Mouse (Mus musculus): ENCODE results near the gene Gm49384.
"Not testable (repeated sequence)": the region's sequence is repeated elsewhere in the genome, so short reads cannot be mapped to it uniquely, and the experiment has no call there.

Gene Gm49384

DNA sequence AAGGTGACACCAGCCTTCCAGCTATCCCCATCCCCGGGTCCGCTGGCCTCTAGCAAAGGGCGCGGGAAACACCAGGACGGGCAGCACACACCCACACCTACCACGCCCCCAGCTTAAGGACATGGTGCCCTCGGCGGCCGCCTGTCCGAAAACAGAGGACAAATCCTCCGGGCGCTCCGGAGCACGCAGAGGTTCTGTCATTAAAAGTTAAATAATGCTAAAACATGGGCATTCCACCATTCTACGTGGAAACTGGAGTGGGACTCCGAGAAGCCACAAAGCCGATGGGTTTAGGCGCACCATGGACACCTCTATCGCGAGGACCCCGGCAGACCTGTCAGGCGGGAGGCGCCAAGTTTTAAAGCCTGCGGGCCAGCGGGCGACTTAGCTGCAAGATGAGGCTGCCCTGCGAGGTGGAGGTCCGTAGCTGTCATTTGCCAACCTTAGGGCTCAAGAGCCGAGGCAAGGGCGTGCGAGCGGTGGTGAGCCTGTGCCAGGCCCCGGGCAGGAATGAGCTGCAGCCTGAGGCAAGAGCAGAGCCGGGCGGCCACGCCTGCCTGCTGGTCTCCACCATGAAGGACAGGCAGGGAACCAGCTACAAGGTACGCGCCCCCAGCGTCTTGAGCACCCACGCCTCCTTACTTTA lies 35.5 kb downstream of the Gm49384 start, which contains the start of gene Lrr1:
Gene Lrr1 (plus strand): TSS at position 354 of the 646 bp plus-strand sequence.
- DNase-seq (ENCODE audit: extremely low read depth, insufficient read length, low spot score): peak; percentile 94

- DNase-seq (ENCODE audit: extremely low read depth, insufficient read length, low spot score): no peak
These were observed 36.2 kb downstream of the Gm49384 start for GRCm38 (mm10) chr12:69167656-69168460.

GRCm38 (mm10) chr12:69166861-69167581 lies 37.0 kb downstream of the Gm49384 start:
- DNase-seq (ENCODE audit: extremely low read depth, insufficient read length, low spot score): not testable (repeated sequence)

- no peak for DNase-seq (ENCODE audit: extremely low read depth, insufficient read length, low spot score)
These were observed 39.2 kb downstream of the Gm49384 start for GRCm38 (mm10) chr12:69164904-69165303.

DNA sequence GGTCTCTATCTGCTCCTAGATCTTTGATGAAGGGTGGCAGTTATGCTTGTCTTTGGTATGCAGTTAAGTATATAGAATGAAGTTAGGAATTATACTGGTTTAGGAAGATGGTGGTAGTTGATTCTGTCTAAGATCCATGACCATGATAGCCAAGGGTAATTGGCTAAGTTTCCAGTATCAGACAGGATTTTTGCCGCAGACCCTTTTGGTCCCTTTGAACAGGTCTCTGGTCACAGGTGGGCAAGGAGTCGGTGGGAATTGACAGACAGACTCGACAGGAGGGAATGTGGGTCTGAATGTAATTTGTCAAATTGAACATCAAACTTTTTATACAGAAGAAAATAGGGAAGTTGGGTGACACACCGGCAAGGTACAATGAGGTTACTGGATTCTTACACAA lies 40.5 kb downstream of the Gm49384 start:
- not testable (repeated sequence) for DNase-seq (ENCODE audit: extremely low read depth, insufficient read length, low spot score)

DNA sequence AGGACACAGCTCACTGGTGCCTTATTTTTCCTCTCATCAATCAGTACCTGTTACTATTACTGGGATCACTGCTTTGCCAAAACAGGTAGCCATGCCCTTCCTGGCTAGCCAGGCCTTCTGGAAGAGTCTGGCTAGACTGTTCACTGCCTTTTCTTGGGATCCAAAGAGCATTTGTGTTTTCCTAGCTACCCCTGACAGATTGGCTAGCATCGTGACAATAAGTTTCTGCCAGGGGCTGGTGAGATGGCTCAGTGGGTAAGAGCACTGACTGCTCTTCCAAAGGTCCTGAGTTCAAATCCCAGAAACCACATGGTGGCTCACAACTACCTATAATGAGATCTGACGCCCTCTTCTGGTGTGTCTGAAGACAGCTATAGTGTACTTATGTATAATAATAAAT lies 43.4 kb downstream of the Gm49384 start:
- not testable (repeated sequence) for DNase-seq (ENCODE audit: extremely low read depth, insufficient read length, low spot score)

GRCm38 (mm10) chr12:69159578-69159940 lies 44.5 kb downstream of the Gm49384 start:
- DNase-seq (ENCODE audit: extremely low read depth, insufficient read length, low spot score): peak; percentile 79

GRCm38 (mm10) chr12:69158765-69159577 lies 45.1 kb downstream of the Gm49384 start, which contains the start of gene Rps29:
Gene Rps29, minus strand, starts transcription at chr12:69159186.
- DNase-seq (ENCODE audit: extremely low read depth, insufficient read length, low spot score): peak; percentile 99

DNA sequence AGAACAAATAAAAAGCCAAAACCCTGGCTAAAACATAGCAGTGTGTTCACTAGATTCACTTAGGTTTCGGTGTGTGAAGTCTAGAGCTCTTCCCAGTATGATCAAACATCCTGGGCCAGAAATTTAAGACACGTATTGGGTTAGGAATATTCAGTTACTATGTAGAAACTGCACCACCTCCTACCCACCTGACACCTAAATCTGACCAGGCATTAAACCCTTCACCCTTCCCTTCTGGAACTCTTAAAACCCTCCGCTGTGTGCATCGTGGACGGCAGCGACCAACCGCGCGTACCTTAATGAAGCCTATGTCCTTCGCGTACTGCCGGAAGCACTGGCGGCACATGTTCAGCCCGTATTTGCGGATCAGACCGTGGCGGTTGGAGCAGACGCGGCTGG lies 45.7 kb downstream of the Gm49384 start:
- DNase-seq (ENCODE audit: extremely low read depth, insufficient read length, low spot score): no peak

DNA sequence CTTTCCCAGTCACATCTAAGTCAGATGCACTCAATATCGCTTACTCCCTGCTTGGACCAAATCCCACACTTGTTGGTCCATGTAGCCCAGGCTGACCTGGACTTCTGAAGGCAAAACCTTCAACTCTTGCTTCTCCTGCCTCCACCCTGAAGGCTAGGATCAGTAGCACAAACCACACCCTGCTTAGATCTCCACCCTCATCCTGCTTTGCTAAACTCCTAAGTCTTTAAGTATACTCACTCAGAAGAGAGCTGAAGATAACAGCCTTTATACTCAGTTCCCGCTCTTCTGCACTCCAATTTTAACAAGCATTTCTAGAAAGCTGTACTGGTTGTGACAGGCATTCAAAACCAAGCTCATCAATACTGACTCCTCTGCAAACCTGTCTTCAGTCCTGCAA lies 47.0 kb downstream of the Gm49384 start:
- DNase-seq (ENCODE audit: extremely low read depth, insufficient read length, low spot score): no peak

- DNase-seq (ENCODE audit: extremely low read depth, insufficient read length, low spot score): no peak
These were observed 47.6 kb downstream of the Gm49384 start for GRCm38 (mm10) chr12:69156436-69156835.

DNA sequence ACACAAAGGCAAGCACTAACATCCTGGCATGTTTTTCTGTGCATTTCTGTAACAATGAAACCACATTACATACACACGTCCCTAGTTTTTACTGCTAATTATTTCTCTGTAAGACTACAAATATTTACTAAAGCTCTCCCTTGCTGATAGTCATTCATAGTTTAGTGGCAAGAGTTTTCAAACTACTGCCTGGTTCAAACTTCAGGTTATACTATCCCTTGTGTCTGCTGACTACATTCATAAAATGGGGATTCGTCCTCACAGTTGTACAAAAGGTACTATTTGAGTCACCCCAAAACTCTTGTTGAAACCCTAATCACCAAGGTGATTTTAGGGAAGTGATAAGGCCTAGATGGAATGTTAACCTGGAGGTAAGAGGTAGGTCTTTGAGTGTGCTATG lies 48.1 kb downstream of the Gm49384 start:
- no peak for DNase-seq (ENCODE audit: extremely low read depth, insufficient read length, low spot score)

DNA sequence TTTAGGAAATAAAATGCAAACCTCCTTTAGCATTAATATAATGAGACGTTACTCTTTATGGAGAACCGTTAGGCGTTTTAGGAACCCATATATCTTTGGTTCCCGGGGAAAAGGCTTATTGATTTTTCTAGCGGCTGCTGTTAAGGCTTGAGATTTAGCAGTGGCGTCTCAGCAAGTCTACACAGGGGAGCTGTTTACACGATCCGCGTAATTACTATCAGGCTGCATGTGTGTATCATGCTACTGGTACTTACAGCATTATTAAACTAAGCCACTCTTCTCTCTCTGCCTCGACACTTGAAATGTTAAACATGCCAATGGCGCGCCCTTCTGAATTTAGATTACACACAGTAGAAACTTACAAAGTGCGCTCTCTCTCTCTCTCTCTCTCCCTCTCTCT lies 54.0 kb downstream of the Gm49384 start:
- no peak for DNase-seq (ENCODE audit: extremely low read depth, insufficient read length, low spot score)

- DNase-seq (ENCODE audit: extremely low read depth, insufficient read length, low spot score): no peak
These were observed 56.8 kb downstream of the Gm49384 start for GRCm38 (mm10) chr12:69147166-69147735.

DNA sequence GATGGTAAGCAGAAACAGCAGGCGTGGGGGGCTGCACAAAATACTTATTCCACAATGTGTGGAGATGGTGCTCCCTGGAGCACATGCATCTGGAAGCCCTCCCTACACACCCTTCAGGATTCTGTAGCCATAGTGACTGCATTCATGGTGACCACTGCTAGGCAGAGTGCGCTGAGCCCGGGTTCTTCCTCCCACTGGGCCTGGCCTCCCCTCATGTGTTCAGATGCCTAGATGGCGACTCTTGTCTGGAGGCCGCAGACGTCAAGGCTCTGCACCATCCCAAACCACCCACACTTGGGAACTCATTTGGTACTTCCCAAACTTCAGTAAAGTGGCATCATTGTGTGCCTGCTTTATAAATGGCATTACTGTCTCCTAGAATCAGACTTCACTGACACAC lies 60.6 kb downstream of the Gm49384 start:
- no peak for DNase-seq (ENCODE audit: extremely low read depth, insufficient read length, low spot score)

GRCm38 (mm10) chr12:69139841-69140240 lies 64.2 kb downstream of the Gm49384 start:
- no peak for DNase-seq (ENCODE audit: extremely low read depth, insufficient read length, low spot score)

Measured in 3134 (cell line).